Mouse (Mus musculus) c-Kit-positive CD71-positive TER-119-negative erythroid progenitor cells, embryonic 14.5 days (primary cell): ENCODE data around the gene Ivd.

ENCODE experiments used
- DNase-seq: peaks from one replicate; pipeline ENCODE4 v3.0.0-alpha.2; 2013; ENCODE audit warnings: low read depth

Ivd gene

DNA sequence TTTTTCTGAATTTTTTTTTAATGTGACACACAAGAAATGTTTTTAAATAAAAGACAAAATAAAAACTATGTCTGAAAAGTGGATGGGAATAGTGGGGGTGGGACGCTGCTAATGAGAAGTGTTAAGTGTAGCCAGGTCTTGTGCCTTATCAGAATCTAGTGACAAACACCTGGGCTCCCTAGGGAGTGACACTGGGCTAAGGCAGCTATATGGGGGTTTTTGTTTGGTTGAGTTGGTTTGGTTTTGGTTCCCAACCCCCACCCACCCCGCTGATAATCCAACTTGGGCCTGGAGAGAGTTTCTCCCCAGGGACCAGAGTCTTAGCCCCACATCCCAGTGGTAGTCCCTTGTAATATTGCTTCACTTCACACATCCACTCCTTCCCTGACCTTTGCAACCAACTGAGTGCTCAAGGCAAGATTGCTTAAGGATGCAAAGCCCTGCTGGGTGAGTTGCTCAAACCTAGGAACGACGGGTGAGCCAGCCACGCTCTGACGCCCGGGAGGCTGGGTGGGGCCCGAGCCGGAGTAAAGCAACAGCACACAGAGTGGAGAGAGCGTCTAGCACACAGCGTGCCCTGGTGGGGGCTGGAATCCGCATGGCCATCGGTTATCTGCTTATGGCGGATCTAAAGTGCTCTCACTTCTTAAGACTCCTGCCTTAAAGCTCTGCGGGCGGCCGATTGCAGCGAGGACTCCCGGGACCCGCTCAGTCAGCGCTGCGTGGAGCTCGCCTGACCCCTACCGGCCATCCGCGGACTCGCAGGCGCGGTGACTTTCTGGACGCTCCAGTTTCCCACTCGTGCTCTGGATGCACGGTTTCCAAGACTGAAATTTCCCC lies 21.3 kb downstream of the Ivd start:
- DNase-seq, result peak; percentile 50

DNA sequence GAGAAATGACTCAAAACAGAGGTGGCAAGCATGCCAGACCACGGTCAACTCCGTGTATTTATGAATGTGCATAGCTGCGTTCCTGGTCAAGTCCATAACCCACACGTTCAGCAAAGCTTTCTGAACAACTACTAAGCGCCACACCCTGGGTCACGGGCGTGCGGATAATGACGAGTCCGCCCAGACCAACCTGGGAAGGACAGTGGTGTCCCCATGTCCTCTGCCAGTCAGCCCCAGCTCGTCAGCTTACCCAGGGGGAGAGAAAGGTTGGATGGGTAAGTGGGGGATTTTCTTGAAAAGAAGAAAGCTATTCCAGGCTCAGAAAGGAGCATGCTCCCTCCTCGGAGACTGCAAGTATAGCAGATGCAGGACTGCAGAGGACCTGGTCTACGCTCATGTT lies 25.7 kb downstream of the Ivd start:
- DNase-seq, result no peak

DNA sequence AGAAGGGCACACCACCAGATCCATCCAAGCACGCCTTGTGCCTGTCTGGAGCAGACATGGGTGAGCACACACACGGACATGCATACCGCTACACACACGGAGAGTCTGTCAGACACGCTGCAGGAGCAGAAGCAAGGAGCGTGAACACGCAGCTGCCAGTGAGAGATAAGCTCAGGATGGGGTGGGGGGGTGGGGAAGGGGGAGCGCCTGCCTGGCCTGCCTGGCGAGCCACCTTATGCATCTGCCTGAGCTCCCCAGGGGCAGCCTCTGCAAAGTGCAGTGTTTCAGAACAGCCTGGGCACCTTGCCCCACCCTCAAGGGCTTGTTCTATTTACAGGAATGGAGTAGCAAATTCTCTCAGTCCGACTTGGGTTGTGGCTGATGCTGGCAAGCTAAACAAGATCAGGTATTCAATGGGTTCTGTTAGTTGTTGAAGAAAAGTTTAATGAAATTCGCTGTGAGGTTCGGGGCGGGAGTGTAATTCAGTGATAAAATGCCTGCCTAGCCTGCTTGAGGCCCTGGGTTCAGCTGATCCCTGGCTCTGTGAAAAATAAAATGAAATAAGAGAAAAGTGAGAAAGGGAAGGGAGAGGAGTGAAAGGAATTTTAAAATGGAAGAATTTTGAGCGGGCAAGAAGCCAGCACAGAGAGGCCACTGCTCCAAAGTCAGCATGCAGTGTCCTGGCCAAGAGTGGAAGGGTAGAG lies 26.2 kb downstream of the Ivd start:
- peak; percentile 51 for DNase-seq

DNA sequence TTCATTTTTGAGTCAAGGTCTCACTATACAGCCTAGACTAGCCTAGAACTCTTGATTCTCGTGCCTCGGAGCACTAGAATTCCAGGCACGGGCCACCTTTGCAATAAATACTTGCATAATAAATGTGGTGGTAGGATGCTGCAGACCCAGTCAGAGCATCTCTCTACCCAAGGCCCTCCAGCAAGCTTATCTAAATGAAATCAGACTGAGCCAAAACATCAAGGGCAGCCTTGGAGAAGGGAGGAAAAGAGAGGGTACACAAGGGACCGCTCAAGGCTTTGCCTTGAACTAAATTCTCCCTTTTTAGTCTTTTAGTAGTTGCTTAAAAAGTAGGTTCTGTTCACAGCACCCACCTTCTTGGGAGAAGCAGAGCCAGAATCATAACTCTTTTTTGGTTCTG lies 29.4 kb downstream of the Ivd start:
- no peak for DNase-seq

DNA sequence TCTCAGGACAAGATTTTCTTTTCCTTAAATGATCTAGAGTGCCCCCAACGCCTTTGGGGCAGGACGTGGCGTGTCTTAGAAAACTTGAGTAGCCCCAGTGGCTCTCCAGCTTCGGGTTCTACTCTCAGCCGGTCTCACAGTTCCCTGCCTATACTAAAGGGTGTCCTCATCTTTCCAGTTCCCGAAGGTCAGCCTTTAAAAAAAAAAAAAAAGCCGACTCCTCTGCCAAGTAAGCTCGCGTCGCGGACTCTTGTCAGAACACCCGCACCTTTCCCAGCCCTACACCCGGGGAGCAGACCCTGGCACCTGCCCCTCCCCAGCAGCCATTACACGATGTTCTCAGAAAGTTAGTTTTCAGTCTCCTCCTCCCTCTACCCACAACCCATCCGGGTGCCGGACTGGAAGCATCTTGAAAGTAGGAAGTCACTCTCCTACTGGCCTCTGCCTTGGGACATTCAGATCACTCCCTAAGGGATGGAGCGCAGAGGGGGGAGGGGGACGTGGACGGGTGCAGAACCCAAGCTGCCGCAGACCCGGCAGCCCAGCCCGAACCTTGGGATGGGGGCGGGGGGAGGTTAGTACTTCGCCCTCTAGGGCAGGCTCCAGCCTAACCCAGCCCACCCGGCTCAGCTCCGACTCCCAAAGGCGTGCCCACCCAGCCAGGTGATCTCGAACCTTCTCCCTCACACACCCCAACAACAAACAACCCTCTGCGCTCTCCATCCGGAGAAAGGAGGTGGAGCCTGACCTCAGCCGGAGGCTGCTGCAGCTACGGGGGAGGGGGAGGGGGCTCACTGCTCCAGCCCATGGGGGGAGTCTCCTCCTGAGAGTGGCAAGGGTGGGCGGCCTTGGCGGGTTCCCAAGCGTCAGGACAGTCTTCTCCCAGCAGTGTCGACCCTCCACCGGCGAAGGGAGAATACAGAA lies 34.5 kb downstream of the Ivd start:
- no peak for DNase-seq

DNA sequence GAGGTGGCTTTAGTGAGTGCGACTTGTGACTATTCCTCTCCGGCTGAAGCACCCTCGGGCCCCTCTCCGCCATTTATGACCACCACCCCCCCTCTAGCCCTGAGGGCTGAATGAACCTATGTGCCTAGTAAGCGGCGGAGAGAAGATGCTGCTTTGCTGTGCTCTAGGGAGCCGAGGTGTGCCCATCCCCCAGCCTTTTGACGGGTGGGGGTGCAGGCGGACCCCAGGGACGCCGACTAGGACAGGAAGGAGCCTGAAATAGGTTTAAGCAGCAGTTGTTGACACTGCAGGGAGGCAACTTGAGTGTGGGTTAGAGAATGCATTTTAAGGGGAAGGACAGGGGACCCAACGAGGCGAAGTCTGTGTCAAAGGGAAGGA lies 35.1 kb downstream of the Ivd start:
- DNase-seq, result no peak

DNA sequence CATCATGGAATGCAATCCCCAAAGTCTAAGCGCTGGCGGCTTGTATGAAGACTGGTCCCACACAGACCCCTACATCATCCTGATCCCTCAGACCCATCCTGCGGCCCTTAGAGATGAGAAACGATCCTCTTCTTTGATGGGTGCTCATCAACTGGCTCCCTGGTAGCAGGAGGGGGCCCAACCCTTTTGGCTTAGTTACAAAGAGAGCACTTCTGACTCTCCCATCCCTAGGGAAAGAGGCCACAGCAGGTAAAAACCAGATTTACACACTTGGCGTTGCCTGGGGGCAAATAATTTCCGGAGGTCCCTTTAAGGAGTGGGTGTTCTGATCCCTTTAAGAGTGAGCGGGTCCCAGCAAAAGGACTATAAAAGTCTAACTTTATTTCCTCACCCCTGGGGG lies 35.6 kb downstream of the Ivd start:
- no peak for DNase-seq

DNA sequence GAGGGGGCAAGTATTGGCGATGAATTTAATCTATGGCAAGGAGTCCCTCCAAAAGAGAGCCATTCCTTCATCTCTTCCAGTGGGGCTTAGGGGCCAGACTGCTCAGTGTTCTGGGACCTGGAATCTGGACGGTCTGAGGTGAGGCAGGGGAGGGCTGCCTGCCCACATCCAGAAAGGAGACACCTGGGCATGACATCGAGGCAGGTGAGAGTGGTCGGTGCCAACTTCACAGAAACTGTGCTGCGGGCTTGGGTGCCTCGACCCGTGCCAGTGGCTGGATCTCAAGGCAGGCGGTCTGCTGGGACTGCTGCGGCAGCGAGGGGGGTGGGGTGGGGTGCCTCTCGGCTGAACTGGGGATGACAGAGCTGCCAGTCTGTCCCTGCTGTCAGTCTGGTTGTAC lies 36.1 kb downstream of the Ivd start:
- DNase-seq, result no peak

DNA sequence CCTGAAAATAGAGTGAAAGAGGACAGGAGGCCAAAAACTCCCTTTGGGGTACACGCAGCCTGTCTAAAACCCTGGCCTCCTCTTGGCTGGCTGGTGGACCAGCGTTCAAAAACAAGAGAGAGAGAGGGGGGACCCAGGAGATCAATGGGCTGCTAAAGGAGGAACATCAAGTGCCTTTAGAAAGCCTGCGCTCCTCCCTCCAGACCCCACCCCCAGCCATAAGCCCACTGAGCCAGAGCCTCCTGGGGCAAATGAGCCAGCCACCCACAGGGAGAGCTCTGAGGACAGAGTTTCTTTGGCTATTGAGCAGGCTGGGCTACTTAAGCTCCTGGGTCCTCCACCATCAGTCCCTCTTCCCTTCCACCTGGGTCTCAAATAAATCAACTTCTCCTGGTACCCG lies 37.0 kb downstream of the Ivd start:
- no peak for DNase-seq

DNA sequence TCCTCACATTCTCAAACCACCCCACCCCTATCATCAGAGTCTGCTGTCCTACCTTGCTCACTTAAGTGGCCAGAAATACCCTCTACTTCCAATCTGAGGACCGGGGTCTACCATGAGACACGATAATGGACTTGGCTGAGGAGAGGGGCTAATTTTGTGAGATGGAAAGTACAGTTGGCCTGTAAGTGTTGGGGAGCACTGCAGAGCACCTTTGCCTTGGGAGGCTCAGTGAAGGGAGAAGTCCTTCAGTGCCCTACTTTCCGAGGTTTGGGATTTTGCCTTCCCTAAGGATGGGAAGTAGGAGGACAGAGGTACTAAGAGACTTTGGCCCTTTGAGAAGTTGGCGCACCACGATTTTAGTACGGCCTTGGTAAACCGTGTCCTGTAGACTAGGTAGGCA lies 37.6 kb downstream of the Ivd start:
- no peak for DNase-seq

DNA sequence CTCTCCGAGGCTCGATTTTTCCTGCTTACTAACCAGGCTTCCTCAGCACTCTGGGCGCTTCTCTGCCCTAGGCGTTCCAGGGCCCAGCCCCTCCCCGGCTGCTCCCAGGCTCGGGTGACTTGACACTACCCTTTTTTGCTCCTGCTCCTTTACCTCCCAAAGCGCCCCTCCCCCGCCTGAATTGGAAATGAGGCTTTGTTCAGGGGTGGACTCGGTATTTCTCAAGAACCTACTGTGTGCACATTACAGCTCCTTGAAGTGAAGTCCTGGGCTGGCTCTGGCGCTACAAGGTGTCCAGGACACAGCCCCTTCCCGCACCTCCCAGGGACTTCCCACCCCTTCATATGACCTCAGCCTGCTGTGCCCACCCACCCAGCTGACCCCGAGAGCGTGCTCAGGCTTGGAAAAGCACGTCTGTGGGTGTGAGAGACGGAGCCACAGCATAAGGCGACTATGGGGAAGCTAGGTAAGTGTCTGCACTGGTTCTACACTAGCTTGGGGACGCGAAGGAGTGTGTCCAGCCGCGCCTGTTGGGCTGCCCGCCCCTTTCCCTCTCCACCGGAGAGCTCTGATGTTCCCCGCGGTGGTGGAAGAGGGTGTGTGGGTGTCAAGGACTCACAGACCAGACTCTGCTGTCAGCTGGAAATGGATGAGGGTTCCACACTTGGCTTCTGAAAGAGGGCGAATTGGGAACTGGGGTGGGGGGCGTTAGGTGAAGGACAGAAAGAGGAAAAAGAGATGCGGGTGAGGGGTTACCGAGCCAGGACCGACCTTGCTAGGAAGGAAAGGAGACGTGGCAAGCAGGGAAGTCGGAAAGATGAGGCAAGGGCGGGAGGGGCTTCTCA lies 38.4 kb downstream of the Ivd start, which contains the start of gene Bahd1:
Bahd1 (plus strand) TSS at position 397 of the 845 bp plus-strand sequence.
- no peak for DNase-seq

DNA sequence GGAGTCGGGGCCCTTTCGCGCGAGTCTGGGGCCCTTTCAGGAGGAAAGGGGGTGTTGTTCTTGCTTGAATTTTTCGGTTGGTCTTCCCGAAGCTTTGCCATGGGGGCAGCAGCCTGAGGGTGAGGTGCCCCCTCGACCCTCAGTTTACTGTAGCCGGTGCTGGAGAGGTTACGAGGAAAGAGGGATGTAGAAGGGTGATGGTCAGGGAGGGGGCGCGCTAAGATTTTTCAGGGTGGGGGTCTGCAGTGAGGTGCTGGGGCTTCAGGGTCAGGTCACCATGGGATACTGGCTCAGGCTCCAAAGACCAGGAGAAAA lies 39.0 kb downstream of the Ivd start:
- DNase-seq, result no peak

DNA sequence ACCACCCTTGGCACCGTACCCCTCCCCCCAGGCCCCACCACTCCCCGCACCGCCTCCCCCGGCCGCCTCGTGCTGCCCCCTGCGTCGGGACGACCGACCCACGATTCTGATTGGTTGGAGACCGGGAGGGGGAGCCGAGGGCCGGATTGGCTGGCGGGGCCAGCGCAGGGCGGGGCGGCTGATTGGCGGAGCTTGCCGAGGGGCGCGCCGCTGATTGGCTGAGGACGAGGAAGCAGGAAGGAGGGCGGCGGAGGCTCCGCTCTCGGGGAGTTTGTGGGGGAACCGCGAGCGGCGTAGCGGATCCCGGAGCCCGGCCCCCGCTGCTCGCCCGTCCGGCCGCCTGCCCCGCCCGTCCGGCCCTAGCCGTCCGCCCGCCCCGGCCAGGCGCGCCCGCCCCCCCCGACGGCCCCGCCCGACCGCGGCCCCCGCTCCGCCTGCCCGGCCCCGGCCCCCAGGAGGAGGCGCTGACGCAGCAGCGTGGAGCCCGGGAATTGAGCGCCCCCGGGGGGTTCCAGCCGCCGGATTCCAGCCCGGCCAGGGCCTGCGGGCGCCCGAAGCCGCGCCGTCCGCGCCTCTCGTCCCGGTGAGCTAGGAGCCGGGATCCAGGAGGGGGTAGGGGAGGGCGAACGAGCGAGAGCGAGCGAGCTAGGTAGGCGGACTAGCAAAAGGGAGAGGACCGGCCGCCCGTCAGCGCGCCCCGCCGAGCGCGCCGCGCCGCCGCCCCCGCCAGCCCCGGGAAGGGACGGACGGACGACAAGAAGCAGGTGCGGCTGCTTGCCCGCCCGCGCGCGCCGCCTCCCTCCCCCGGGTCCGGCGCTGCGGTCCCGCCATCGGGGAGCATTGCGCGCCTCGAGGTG lies 39.6 kb downstream of the Ivd start:
- peak; percentile 89 for DNase-seq

DNA sequence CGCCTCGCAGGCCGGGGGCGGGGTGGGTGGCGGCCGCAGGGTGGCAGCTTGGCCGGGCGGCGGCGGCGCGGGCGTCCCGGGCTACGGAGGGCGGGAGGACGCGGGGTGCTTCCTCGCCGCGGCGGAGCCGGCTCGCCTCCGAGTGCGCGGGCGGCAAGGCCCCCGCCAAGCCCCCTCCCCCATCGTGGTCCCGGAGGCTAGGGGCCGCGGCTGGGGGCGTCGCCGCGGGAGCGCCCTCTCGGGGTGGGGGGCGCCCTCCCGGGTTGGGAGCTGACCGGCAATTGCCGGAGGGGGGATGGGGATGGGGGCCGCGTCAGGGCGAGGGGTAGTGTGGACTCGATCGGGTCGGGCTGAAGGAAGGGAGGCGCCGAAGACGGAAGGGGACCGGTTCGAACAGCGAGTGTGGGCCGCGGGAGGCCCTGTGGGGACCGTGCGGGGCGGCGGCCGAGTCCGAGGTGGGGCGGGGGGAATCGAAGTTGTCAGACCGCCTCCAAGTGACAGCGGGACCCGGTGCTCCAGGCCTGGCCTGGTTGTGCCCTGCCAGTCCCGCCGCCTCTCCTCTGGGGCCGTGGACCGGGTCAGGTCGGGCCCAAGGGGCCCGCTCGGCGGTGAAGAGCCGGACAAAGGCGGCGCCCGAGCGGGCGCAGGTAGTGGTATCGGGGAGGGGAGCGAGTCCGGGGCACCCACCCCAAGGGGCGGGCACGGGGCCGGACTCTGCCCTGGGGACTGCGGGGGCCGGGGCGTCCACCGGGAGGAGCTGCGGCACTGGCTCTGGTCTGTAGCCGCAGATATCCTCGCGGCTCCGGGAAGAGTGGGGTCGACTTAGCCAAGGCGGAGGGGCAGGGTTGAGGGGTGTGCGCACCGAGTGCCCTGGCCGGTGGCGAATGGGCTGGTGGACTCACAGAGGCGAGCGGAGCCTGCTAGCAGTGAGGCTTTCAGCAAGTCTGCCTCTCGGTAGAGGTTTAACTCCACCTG lies 40.6 kb downstream of the Ivd start:
- no peak for DNase-seq

DNA sequence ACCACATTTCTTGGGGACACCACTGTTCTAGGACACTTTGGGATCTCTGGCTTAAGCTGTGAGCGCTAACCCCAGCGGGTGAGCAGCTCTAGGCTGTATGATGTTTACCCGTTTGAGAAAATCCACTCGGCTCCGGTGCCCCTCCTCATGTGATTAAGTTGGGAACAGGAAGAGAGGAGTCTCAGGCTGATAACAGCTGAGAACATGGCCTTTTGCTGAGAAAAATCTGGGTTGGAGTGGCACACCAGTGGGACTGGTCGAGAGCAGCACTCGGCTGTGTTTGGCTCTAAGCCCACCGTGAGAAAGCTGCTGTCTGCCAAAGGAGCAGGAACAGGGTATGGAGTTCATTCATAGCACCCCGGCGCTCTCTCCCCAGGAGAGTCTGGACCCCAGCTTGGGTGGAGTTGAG lies 41.6 kb downstream of the Ivd start:
- no peak for DNase-seq

DNA sequence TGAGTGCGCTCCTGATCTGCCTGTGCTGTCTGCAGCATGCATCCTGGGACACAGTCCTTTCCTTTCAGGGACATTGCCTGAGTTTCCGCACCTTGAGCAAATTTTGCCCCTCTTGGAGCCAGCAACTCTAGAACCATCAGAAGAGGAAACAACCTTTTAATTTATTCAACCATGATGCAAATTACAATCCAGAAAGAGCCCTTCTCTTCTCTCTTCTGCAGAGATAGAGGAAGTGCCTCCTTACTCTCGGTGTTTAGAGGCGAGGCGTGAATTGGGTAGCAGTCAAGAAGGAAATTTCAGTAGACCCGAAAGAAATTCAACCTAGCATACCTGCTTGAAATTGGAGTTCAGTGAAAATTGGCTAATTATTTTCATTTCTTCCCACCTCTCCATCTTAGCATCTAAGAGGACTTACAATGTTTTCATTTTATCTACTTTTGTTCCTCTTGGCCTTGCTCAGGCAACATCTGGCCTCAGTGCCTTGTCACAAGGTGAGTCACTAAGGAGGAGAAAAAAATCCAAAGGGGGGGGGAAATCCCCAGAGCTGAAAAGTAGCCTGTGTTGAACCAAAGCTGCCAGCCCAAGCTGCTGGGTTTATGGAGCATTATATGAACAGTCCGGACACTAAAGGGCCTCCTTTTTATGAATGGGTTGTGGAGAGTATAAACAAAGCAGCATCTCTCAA lies 43.8 kb downstream of the Ivd start:
- no peak for DNase-seq

DNA sequence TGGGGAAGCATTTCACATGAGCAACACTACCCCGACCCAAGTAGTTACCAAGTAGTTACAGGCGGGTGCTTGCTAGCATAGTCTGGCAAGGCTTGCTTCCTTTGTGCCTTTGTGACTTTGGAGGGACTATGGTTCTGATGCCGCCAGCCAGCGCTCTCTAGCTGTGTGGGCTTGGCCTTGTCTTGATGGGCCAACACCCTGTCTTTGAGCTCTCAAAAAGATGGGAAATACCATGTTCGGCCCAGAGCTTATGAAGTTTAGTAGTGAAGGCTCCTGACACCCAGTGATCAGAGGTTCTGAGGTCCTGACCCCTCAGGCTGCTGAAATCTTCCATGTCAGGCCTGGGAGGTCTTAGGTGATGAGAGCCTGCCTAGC lies 44.4 kb downstream of the Ivd start:
- no peak for DNase-seq

DNA sequence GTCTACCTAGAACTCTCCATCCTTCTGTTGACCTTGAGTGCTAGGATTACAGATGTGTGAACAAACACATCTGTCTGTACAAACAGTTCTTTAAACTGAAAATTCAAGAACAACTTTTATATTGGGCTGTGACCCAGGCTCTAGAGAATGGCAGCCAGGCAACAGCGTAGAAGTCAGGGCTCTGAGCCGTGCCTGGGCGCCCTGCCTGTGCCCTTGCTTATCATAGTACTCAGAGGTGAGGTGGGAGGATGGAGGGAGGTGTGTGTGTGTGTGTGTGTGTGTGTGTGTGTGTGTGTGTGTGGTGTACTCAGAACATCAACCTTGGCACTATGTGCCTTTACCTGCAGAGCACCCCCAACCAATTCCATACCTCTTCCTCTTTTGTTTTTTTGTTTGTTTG lies 46.0 kb downstream of the Ivd start:
- DNase-seq, result no peak

DNA sequence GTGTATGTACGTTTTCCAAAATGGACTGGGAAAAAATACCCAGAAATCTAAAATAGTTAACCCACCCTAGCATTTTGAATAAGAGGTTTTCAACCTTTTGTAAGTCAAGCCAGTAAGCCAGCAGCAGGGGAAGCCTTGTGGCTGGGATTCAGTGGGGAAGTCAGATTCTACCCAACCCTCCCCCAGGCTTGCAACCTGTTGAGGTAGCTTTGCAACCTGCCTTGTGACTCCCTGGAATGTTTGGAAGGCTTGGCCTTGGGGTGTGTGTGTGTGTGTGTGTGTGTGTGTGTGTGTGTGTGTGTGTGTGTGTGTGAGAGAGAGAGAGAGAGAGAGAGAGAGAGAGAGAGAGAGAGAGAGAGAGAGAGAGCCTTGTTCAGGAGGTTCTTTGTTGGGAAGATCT lies 47.4 kb downstream of the Ivd start:
- DNase-seq, result no peak
